Mouse (Mus musculus) liver, postnatal 0 days (tissue): ENCODE results near the gene Fbxo40.

Experiments used
- CTCF ChIP-seq: sonication (generic); IDR thresholded peaks from 2 replicates; pipeline ENCODE4 v1.5.1; 2016; ENCODE audit warnings: antibody characterized with exemption, low read depth
- EP300 ChIP-seq: IDR thresholded peaks from 2 replicates; pipeline ENCODE4 v1.6.1; 2016; ENCODE audit warnings: antibody characterized with exemption, low read depth, mild to moderate bottlenecking

DNA sequence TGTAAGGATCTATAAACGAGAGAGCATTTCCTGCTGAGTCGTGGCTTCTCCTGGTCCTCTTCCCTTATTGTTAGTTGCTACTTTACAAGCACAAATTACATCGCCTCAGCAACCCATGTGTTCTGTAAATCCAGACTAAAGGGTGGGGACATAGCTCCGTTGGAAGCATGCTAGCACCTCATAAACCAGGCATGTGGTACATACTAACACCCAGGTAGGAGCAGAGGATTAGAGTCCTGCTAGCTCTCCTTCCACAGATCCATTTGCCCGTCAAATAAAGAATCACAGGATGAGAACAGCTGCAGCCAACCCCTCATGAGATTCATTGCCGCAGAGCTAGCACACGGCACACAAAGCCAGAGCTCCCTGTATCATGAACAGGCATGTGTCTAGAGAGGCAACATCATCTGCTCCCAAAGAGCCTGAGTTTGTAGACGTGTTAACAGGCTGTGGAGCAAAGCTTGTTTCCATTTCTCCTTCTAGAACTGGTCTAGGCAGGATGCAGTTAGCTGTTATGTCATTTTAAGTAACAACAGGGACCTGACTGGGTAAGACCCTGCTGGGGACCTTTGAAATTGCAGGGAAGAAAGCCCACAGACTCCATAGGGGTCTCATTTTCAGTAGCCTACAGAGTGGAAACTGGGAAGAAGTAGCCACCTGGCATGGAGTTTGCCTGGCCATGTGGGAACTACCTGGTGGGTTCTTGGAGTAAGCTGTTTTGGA is 40.5 kb downstream of the Fbxo40 start:
- no peak for TF ChIP-seq EP300
- TF ChIP-seq CTCF, result no peak
